Mouse (Mus musculus) liver, embryonic 14.5 days (tissue): ENCODE results near the gene Olfr1250. TPM values are rescaled to one million over a fixed set of nuclear protein-coding genes. Genes with fewer than 3 reads are reported as not detected.
"Not testable (repeated sequence)": the region's sequence is repeated elsewhere in the genome, so short reads cannot be mapped to it uniquely, and the experiment has no call there.

Experiments used
- ATAC-seq: fragments of 200-750 bp; cut with Nextera tagmentation; 2 replicates; pipeline ENCODE4 v1.8.0; 2017; ENCODE audit warnings: moderate number of reproducible peaks, mild to moderate bottlenecking, moderate library complexity; ENCODE audit not compliant: insufficient read depth
- DNase-seq, 3 experiments: peaks; one replicate each; pipeline ENCODE4 v3.0.0-alpha.2; 2012 to 2013; ENCODE audit warnings: low read depth in 3 of 3, low spot score in 3 of 3
- H3K27ac ChIP-seq: fragments of 300-500 bp; sonication (generic); 2 replicates; pipeline ENCODE4 v1.5.1; 2014; ENCODE audit warnings: moderate library complexity, mild to moderate bottlenecking, control low read depth, inconsistent platforms
- H3K27me3 ChIP-seq: fragments of 300-500 bp; sonication (generic); 2 replicates; pipeline ENCODE4 v1.6.1; 2014; ENCODE audit warnings: mild to moderate bottlenecking, low read length, moderate library complexity; ENCODE audit not compliant: control insufficient read depth, insufficient read depth
- H3K36me3 ChIP-seq: fragments of 300-500 bp; sonication (generic); replicated peaks from 2 replicates; pipeline ENCODE4 v1.6.1; 2014; ENCODE audit warnings: low read depth; ENCODE audit not compliant: control insufficient read depth, insufficient read depth
- H3K4me1 ChIP-seq, 2 experiments: fragments of 200-500 bp in 1 of 2; fragments of 300-500 bp in 1 of 2; sonication (generic) in 1 of 2; replicated peaks; 2 replicates each; pipeline ENCODE4 v1.6.1; 2012 to 2014; ENCODE audit warnings: antibody characterized with exemption in 1 of 2, inconsistent platforms in 1 of 2, low read length in 1 of 2; ENCODE audit not compliant: control insufficient read depth in 2 of 2, insufficient read depth in 2 of 2
- H3K4me2 ChIP-seq: fragments of 300-500 bp; sonication (generic); 2 replicates; pipeline ENCODE4 v1.6.1; 2014; ENCODE audit warnings: low read depth, mild to moderate bottlenecking, control low read depth, moderate library complexity
- H3K4me3 ChIP-seq, 2 experiments: fragments of 200-500 bp in 1 of 2; fragments of 300-500 bp in 1 of 2; sonication (generic) in 1 of 2; 2 replicates each; pipeline ENCODE4 v1.5.1; 2012 to 2014; ENCODE audit warnings: low read depth in 2 of 2, low read length in 2 of 2, mild to moderate bottlenecking in 2 of 2, control low read depth in 1 of 2, inconsistent platforms in 1 of 2, moderate library complexity in 1 of 2; ENCODE audit not compliant: insufficient read depth in 1 of 2
- H3K9ac ChIP-seq: fragments of 300-500 bp; sonication (generic); replicated peaks from 2 replicates; pipeline ENCODE4 v1.6.1; 2014; ENCODE audit warnings: mild to moderate bottlenecking, control low read depth, moderate library complexity
- H3K9me3 ChIP-seq: fragments of 300-500 bp; sonication (generic); 2 replicates; pipeline ENCODE4 v1.6.1; 2016; ENCODE audit warnings: low read length, mixed read lengths; ENCODE audit not compliant: control insufficient read depth
- CTCF ChIP-seq: IDR thresholded peaks from 2 replicates; pipeline ENCODE4 v1.5.1; 2016; ENCODE audit warnings: antibody characterized with exemption, low read depth, control low read depth
- EP300 ChIP-seq: IDR thresholded peaks from 2 replicates; pipeline ENCODE4 v1.6.1; 2016; ENCODE audit warnings: antibody characterized with exemption, low read depth
- WGBS: fragments of 180-500 bp; shearing (Covaris S2); extraction: QIAGEN DNeasy Blood & Tissue Kit; methylation state at CpG from one replicate; pipeline ENCODE4 v1.1.7; 2014; ENCODE audit not compliant: insufficient replicate concordance; 5-methylcytosine and 5-hydroxymethylcytosine counted together
- polyA plus RNA-seq, 2 experiments: library from polyadenylated mRNA; depleted of rRNA in 1 of 2; stranded (reverse) in 1 of 2; unstranded in 1 of 2; fragments of >200 nt; fragmentation: Nextera tagmentation in 1 of 2; extraction: Ambion mirVana in 1 of 2; gene quantifications; 2 replicates each; pipeline versions ENCODE4 v1.2.1 to v1.2.3; 2012 to 2014

Gene Olfr1250
- polyA plus RNA-seq (2012; rRNA removed) = not detected in 2 replicates
- not detected in 2 replicates for polyA plus RNA-seq (2014; fragmentation: Nextera tagmentation; extraction: Ambion mirVana)

GRCm38 (mm10) chr2:89661367-89661766 lies at the start of gene Olfr1250:
TSS of gene Olfr1250 (minus strand) at chr2:89661467.
- DNase-seq (no peak), ATAC-seq (no peak)
- no peak within 1 kb of the TSS for H3K4me3 ChIP-seq

GRCm38 (mm10) chr2:89691980-89692379 lies 30.7 kb upstream of the Olfr1250 start:
- ATAC-seq (no peak), DNase-seq (no peak)
- H3K4me3 ChIP-seq = no peak overlapping the region
- H3K27me3 ChIP-seq = no peaks in the 10 kb centered on the region
- no peak overlapping the region for H3K4me2 ChIP-seq
- no peak overlapping the region for H3K27ac ChIP-seq
- no peak overlapping the region for H3K9ac ChIP-seq
- H3K36me3 ChIP-seq = no peaks in the 10 kb centered on the region
- TF ChIP-seq CTCF (no peak), EP300 (no peak)
- H3K9me3 ChIP-seq = no peaks in the 10 kb centered on the region
- WGBS = 61% methylated on average over 6 of the region's 6 CpGs
- H3K4me1 ChIP-seq = no peaks in the 10 kb centered on the region

More at GRCm38 (mm10) chr2:89661367-89661766, at the start of gene Olfr1250:
- Histone ChIP-seq H3K4me1 (no peaks in the 10 kb centered on the region), H3K36me3 (no peaks in the 10 kb centered on the region), H3K4me2 (no peak within 1 kb of the TSS), H3K9ac (no peak within 1 kb of the TSS), H3K9me3 (no peaks in the 10 kb centered on the region), H3K27me3 (no peaks in the 10 kb centered on the region), H3K27ac (no peak within 1 kb of the TSS)
- no peak for TF ChIP-seq CTCF
- no peak for TF ChIP-seq EP300

- TF ChIP-seq CTCF = no peak
These were observed 10.6 kb upstream of the Olfr1250 start, which contains the start of gene Olfr1251 for GRCm38 (mm10) chr2:89671836-89672235. TSS of gene Olfr1251 (minus strand) at chr2:89671936.

GRCm38 (mm10) chr2:89634883-89635282 lies 26.4 kb downstream of the Olfr1250 start, which contains the start of gene Olfr1249:
TSS of gene Olfr1249 (minus strand) at chr2:89634983.
- Histone ChIP-seq H3K4me3 (no peak within 1 kb of the TSS), H3K9ac (no peak within 1 kb of the TSS), H3K4me1 (no peaks in the 10 kb centered on the region), H3K27ac (no peak within 1 kb of the TSS), H3K36me3 (no peaks in the 10 kb centered on the region), H3K27me3 (no peaks in the 10 kb centered on the region), H3K4me2 (no peak within 1 kb of the TSS), H3K9me3 (no peaks in the 10 kb centered on the region)
- no peak for ATAC-seq
- no peak for TF ChIP-seq CTCF
- TF ChIP-seq EP300 = no peak
- DNase-seq = no peak
- 68% methylated on average over 2 of the region's 2 CpGs for WGBS

More at GRCm38 (mm10) chr2:89671836-89672235, 10.6 kb upstream of the Olfr1250 start, which contains the start of gene Olfr1251:
- Histone ChIP-seq H3K4me2 (no peak within 1 kb of the TSS), H3K4me3 (no peak within 1 kb of the TSS), H3K9me3 (no peaks in the 10 kb centered on the region), H3K27ac (no peak within 1 kb of the TSS), H3K27me3 (no peaks in the 10 kb centered on the region), H3K9ac (no peak within 1 kb of the TSS), H3K36me3 (no peaks in the 10 kb centered on the region), H3K4me1 (no peaks in the 10 kb centered on the region)
- DNase-seq = no peak
- no peak for ATAC-seq

GRCm38 (mm10) chr2:89618145-89618544 lies 43.1 kb downstream of the Olfr1250 start, which contains the start of gene Olfr1248:
TSS of gene Olfr1248 (minus strand) at chr2:89618245.
- 68% methylated on average over 1 of the region's 1 CpGs for WGBS
- not testable (repeated sequence) for H3K27me3 ChIP-seq, DNase-seq, ATAC-seq, H3K4me3 ChIP-seq, H3K36me3 ChIP-seq, H3K4me1 ChIP-seq, H3K9me3 ChIP-seq, H3K27ac ChIP-seq, H3K9ac ChIP-seq, H3K4me2 ChIP-seq
